Mouse (Mus musculus) CD4-positive helper T cell, adult 2 months (primary cell): Measurements from ENCODE around the gene Spata18.

Experiments used
- DNase-seq: peaks from one replicate; pipeline ENCODE4 v3.0.0-alpha.2; 2012; ENCODE audit warnings: low read depth, missing footprints, low spot score

Gene Spata18

GRCm38 (mm10) chr5:73712852-73713251, 61.7 kb downstream of the Spata18 start:
- DNase-seq, result no peak

DNA sequence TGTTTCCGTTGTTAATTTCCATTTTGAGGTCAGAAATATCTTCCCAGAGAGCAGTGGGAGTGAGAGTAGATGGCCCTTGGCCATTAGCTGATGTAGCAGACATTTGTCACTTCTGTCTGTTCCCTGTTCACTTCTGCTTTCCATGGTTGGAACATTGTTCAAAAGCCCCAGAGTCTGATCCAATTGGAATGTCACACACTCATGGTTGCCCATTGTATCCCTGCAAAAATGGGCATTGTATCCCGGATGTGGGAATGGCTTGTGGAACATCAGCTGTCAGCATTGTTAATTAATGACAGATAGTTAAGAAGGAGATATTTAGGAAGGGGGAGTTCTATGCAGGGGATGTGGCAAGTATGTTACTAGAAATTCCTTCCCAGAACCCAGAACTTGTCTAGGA, 65.8 kb downstream of the Spata18 start:
- DNase-seq, result no peak

DNA sequence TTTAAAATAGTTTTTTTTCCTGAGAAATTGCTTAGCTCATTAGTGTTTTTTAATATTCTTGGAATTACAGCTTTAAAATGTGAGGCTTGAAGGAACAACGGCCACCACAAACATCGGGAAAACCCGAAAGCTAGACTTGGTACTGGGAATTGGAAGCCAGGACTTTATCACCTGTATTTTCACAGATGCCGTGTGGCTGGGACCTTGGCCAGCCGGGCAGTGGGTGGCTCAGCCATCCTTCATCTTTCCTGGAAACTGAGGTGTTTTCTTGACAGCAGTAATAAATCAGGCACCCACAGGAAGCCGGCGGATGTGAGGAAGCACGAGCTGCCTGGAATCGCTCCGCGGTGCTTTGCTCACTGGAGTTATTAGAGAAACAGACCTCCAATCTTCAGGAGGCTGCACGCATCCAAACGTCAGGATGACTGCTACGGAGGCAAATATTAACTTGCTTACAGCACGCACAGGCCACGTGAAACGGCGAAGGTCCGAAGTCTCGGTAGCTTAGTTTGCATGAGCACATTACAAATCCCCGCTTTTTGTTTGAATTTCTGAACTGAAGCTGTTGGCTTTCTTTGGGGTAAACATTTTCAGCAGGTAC, 70.6 kb downstream of the Spata18 start:
- no peak for DNase-seq

DNA sequence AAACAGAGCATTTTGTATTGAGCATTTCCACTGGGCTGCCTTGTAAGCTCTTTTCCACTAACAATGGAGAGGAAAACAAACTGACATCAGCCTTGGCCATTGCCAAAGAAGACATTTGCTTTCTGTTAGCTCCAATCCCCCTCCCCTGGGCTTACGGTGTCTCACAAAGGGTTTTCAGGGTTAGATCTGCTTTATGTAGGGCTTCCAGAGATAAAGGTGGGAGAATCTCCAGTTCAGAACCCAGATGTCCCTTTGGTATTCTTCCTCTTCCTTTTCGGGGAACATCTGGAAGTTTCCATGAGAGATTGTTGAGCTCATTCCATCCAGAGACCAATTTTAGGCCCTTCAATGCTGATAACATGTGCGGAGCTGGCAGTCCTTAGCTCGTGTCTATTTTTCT, 74.8 kb downstream of the Spata18 start:
- DNase-seq, result no peak

GRCm38 (mm10) chr5:73728651-73729050, 77.5 kb downstream of the Spata18 start:
- DNase-seq, result no peak
